Mouse (Mus musculus): ENCODE measurements at regions not wholly inside any gene's neighbourhood (a gene's known extent, or its start where the extent isn't known, plus 50 kb on each side); places are given as distances from the start of the nearest gene placed in this dataset.
A peak's percentile ranks its signal among the peaks of the same experiment; 100 is the strongest.

- peak; percentile 6 for DNase-seq
Observed at GRCm38 (mm10) chr3:44423166-44423565, 955.0 kb upstream of the Pcdh10 start.

- DNase-seq: no peak
Observed at GRCm38 (mm10) chr3:44468078-44468477, 910.1 kb upstream of the Pcdh10 start.

All from liver (tissue).